Mouse (Mus musculus): Measurements from ENCODE around the gene AC124502.3. TPM values are rescaled to one million over a fixed set of nuclear protein-coding genes. Genes with fewer than 3 reads are reported as not detected.

AC124502.3 gene
- total and polyA plus RNA-seq, 2 experiments from 2014 or later, result 2.0 to 3.0 TPM

GRCm38 (mm10) chr19:5014961-5015398 lies 23.7 kb upstream of the AC124502.3 start:
- peak; percentile 20; the same call in 1 of the 2 replicates for ATAC-seq
- DNase-seq, result peak; percentile 59
- no peaks in the 10 kb centered on the region for H3K9me3 ChIP-seq (ENCODE audit: low read length)
- H3K27me3 ChIP-seq (ENCODE audit: insufficient read depth, low read length), result no peaks in the 10 kb centered on the region
- H3K4me3 ChIP-seq (ENCODE audit: low read depth, low read length), result no peak overlapping the region
- no peak overlapping the region for H3K27ac ChIP-seq (ENCODE audit: low read depth, low read length)
- H3K4me2 ChIP-seq (ENCODE audit: low read depth), result no peak overlapping the region
- peak; percentile 60 for TF ChIP-seq CTCF (IDR thresholded peaks at IDR 0.05; ENCODE audit: low read depth)
- H3K36me3 ChIP-seq (ENCODE audit: insufficient read depth), result no peaks in the 10 kb centered on the region
- no peaks in the 10 kb centered on the region for H3K4me1 ChIP-seq (ENCODE audit: insufficient read depth)
- H3K9ac ChIP-seq, result no peak overlapping the region
- 9% methylated on average over 8 of the region's 8 CpGs for WGBS

GRCm38 (mm10) chr19:5016221-5016742 lies 22.4 kb upstream of the AC124502.3 start:
- 39% methylated on average over 10 of the region's 10 CpGs for WGBS
- peak; percentile 43 for ATAC-seq
- no peak overlapping the region for H3K4me2 ChIP-seq (ENCODE audit: low read depth)
- H3K9me3 ChIP-seq (ENCODE audit: low read length), result no peaks in the 10 kb centered on the region
- no peak for DNase-seq
- TF ChIP-seq CTCF (IDR thresholded peaks at IDR 0.05; ENCODE audit: low read depth), result no peak
- no peaks in the 10 kb centered on the region for H3K27me3 ChIP-seq (ENCODE audit: insufficient read depth, low read length)
- no peaks in the 10 kb centered on the region for H3K36me3 ChIP-seq (ENCODE audit: insufficient read depth)
- H3K4me1 ChIP-seq (ENCODE audit: insufficient read depth), result no peaks in the 10 kb centered on the region
- no peak overlapping the region for H3K9ac ChIP-seq
- H3K4me3 ChIP-seq (ENCODE audit: low read depth, low read length), result no peak overlapping the region
- no peak overlapping the region for H3K27ac ChIP-seq (ENCODE audit: low read depth, low read length)

- no peaks in the 10 kb centered on the region for H3K27me3 ChIP-seq (ENCODE audit: insufficient read depth, low read length)
- no peak overlapping the region for H3K4me2 ChIP-seq (ENCODE audit: low read depth)
- H3K4me3 ChIP-seq (ENCODE audit: low read depth, low read length), result no peak overlapping the region
- WGBS, result 23% methylated on average over 12 of the region's 12 CpGs
- TF ChIP-seq CTCF (IDR thresholded peaks at IDR 0.05; ENCODE audit: low read depth), result peak; percentile 72
- DNase-seq (peak; percentile 69), ATAC-seq (peak; percentile 55; the same call in 1 of the 2 replicates)
- H3K27ac ChIP-seq (ENCODE audit: low read depth, low read length), result no peak overlapping the region
- H3K36me3 ChIP-seq (ENCODE audit: insufficient read depth), result no peaks in the 10 kb centered on the region
- no peaks in the 10 kb centered on the region for H3K9me3 ChIP-seq (ENCODE audit: low read length)
- no peaks in the 10 kb centered on the region for H3K4me1 ChIP-seq (ENCODE audit: insufficient read depth)
- H3K9ac ChIP-seq, result no peak overlapping the region
Measured at GRCm38 (mm10) chr19:5016782-5017181, 21.9 kb upstream of the AC124502.3 start.

GRCm38 (mm10) chr19:5017611-5018010 lies 21.1 kb upstream of the AC124502.3 start:
- Histone ChIP-seq H3K9me3 (ENCODE audit: low read length) (no peaks in the 10 kb centered on the region), H3K27me3 (ENCODE audit: insufficient read depth, low read length) (no peaks in the 10 kb centered on the region), H3K4me1 (ENCODE audit: insufficient read depth) (no peaks in the 10 kb centered on the region), H3K4me2 (ENCODE audit: low read depth) (no peak overlapping the region), H3K36me3 (ENCODE audit: insufficient read depth) (no peaks in the 10 kb centered on the region), H3K27ac (ENCODE audit: low read depth, low read length) (no peak overlapping the region), H3K4me3 (ENCODE audit: low read depth, low read length) (no peak overlapping the region), H3K9ac (no peak overlapping the region)
- DNase-seq (no peak), ATAC-seq (no peak)
- 82% methylated on average over 4 of the region's 4 CpGs for WGBS
- TF ChIP-seq CTCF (IDR thresholded peaks at IDR 0.05; ENCODE audit: low read depth), result no peak

- WGBS, result 87% methylated on average over 3 of the region's 3 CpGs
- Histone ChIP-seq H3K9me3 (ENCODE audit: low read length) (no peaks in the 10 kb centered on the region), H3K4me1 (ENCODE audit: insufficient read depth) (no peaks in the 10 kb centered on the region), H3K4me3 (ENCODE audit: low read depth, low read length) (no peak overlapping the region), H3K9ac (no peak overlapping the region), H3K27me3 (ENCODE audit: insufficient read depth, low read length) (no peaks in the 10 kb centered on the region), H3K27ac (ENCODE audit: low read depth, low read length) (no peak overlapping the region), H3K4me2 (ENCODE audit: low read depth) (no peak overlapping the region), H3K36me3 (ENCODE audit: insufficient read depth) (no peaks in the 10 kb centered on the region)
- ATAC-seq (no peak), DNase-seq (no peak)
- no peak for TF ChIP-seq CTCF (IDR thresholded peaks at IDR 0.05; ENCODE audit: low read depth)
Measured at GRCm38 (mm10) chr19:5018191-5018590, 20.5 kb upstream of the AC124502.3 start.

GRCm38 (mm10) chr19:5021416-5021815 lies 17.3 kb upstream of the AC124502.3 start:
- ATAC-seq (no peak), DNase-seq (no peak)
- H3K4me3 ChIP-seq (ENCODE audit: low read depth, low read length), result no peak overlapping the region

GRCm38 (mm10) chr19:5023621-5024479 lies 14.8 kb upstream of the AC124502.3 start, which contains the start of gene Slc29a2:
Slc29a2 (plus strand) TSS chr19:5023860.
- peak within 1 kb of the TSS; percentile 91 for H3K27ac ChIP-seq (ENCODE audit: low read depth, low read length)
- no peaks in the 10 kb centered on the region for H3K4me1 ChIP-seq (ENCODE audit: insufficient read depth)
- TF ChIP-seq CTCF (IDR thresholded peaks at IDR 0.05; ENCODE audit: low read depth), result no peak
- ATAC-seq, result peak; percentile 95
- no peaks in the 10 kb centered on the region for H3K9me3 ChIP-seq (ENCODE audit: low read length)
- H3K9ac ChIP-seq, result peak within 1 kb of the TSS; percentile 97
- H3K36me3 ChIP-seq (ENCODE audit: insufficient read depth), result peaks cover 10% of the 10 kb centered on the region
- under 1% methylated on average over 62 of the region's 62 CpGs for WGBS
- DNase-seq, result peak; percentile 93
- peak within 1 kb of the TSS; percentile 85 for H3K4me3 ChIP-seq (ENCODE audit: low read depth, low read length)
- no peaks in the 10 kb centered on the region for H3K27me3 ChIP-seq (ENCODE audit: insufficient read depth, low read length)
- H3K4me2 ChIP-seq (ENCODE audit: low read depth), result peak within 1 kb of the TSS; percentile 77

More at GRCm38 (mm10) chr19:5021416-5021815, 17.3 kb upstream of the AC124502.3 start:
- Histone ChIP-seq H3K4me2 (ENCODE audit: low read depth) (no peak overlapping the region), H3K27me3 (ENCODE audit: insufficient read depth, low read length) (no peaks in the 10 kb centered on the region), H3K4me1 (ENCODE audit: insufficient read depth) (no peaks in the 10 kb centered on the region), H3K9ac (no peak overlapping the region), H3K36me3 (ENCODE audit: insufficient read depth) (no peaks in the 10 kb centered on the region), H3K9me3 (ENCODE audit: low read length) (no peaks in the 10 kb centered on the region), H3K27ac (ENCODE audit: low read depth, low read length) (no peak overlapping the region)
- no peak for TF ChIP-seq CTCF (IDR thresholded peaks at IDR 0.05; ENCODE audit: low read depth)
- 67% methylated on average over 2 of the region's 2 CpGs for WGBS
